Mouse (Mus musculus) G1E (cell line): ENCODE measurements around the gene Mical3.

Experiments
- CTCF ChIP-seq: IDR thresholded peaks from 2 replicates; pipeline ENCODE4 v1.5.1; 2012; ENCODE audit warnings: low read depth, low read length, inconsistent platforms, mixed read lengths
- GATA1 ChIP-seq: IDR thresholded peaks from 2 replicates; pipeline ENCODE4 v1.6.1; 2012; ENCODE audit warnings: borderline replicate concordance, low read length, inconsistent platforms, mixed read lengths
- GATA2 ChIP-seq: IDR thresholded peaks from 2 replicates; pipeline ENCODE4 v1.6.1; 2012; ENCODE audit warnings: low read depth, low read length, inconsistent platforms, borderline replicate concordance
- POLR2AphosphoS5 ChIP-seq: IDR thresholded peaks from 2 replicates; pipeline ENCODE4 v1.6.1; 2012; ENCODE audit warnings: low read depth, low read length, inconsistent platforms; ENCODE audit not compliant: insufficient replicate concordance
- TAL1 ChIP-seq: conservative IDR thresholded peaks from 2 replicates; pipeline ENCODE4 v1.6.1; 2012; ENCODE audit warnings: low read depth, low read length, inconsistent platforms, mixed read lengths

- no peak for TF ChIP-seq CTCF
- TF ChIP-seq TAL1 = no peak
- TF ChIP-seq GATA1 = no peak
- no peak for TF ChIP-seq POLR2AphosphoS5
- no peak for TF ChIP-seq GATA2
Measured at GRCm38 (mm10) chr6:121129506-121129905, 1.3 kb downstream of the Mical3 start.
